Mouse (Mus musculus) liver, adult 2 months (tissue): ENCODE results near the gene Lrch3. TPM values are rescaled to one million over a fixed set of nuclear protein-coding genes. Genes with fewer than 3 reads are reported as not detected.
A peak's percentile ranks its signal among the peaks of the same experiment; 100 is the strongest.

Experiments used
- DNase-seq: peaks from one replicate; pipeline ENCODE4 v3.0.0-alpha.2; 2011; ENCODE audit warnings: low read depth, low spot score; ENCODE audit errors: extremely low read depth
- H3K27ac ChIP-seq: fragments of 200-500 bp; replicated peaks from 2 replicates; pipeline ENCODE4 v1.5.1; 2012; ENCODE audit warnings: low read depth, mild to moderate bottlenecking, control low read depth, inconsistent platforms, low read length; ENCODE audit not compliant: insufficient read depth
- H3K27me3 ChIP-seq: fragments of 200-500 bp; 2 replicates; pipeline ENCODE4 v1.6.1; 2012; ENCODE audit warnings: mild to moderate bottlenecking, moderate library complexity, low read length, inconsistent platforms; ENCODE audit not compliant: control insufficient read depth, insufficient read depth
- H3K36me3 ChIP-seq: fragments of 200-500 bp; 2 replicates; pipeline ENCODE4 v1.6.1; 2012; ENCODE audit warnings: low read length, inconsistent platforms; ENCODE audit not compliant: control insufficient read depth, insufficient read depth
- H3K4me1 ChIP-seq: fragments of 200-500 bp; 2 replicates; pipeline ENCODE4 v1.6.1; 2011; ENCODE audit warnings: low read length; ENCODE audit not compliant: control insufficient read depth, insufficient read depth
- H3K4me3 ChIP-seq: fragments of 200-500 bp; 2 replicates; pipeline ENCODE4 v1.5.1; 2011; ENCODE audit warnings: low read depth, mild to moderate bottlenecking, control low read depth, low read length, moderate library complexity; ENCODE audit not compliant: insufficient read depth
- H3K79me2 ChIP-seq: fragments of 200-500 bp; 2 replicates; pipeline ENCODE4 v1.6.1; 2012; ENCODE audit warnings: inconsistent platforms, mild to moderate bottlenecking, low read length, moderate library complexity; ENCODE audit not compliant: control insufficient read depth, insufficient read depth
- H3K9ac ChIP-seq: fragments of 200-500 bp; 2 replicates; pipeline ENCODE4 v1.6.1; 2012; ENCODE audit warnings: low read depth, mild to moderate bottlenecking, control low read depth, inconsistent platforms, low read length
- CTCF ChIP-seq: fragments of 200-500 bp; IDR thresholded peaks from 2 replicates; pipeline ENCODE4 v1.5.1; 2011; ENCODE audit warnings: low read depth, low read length, control low read depth
- POLR2A ChIP-seq: fragments of 200-500 bp; IDR thresholded peaks from 2 replicates; pipeline ENCODE4 v1.6.1; 2011; ENCODE audit warnings: low read length, control low read depth; ENCODE audit not compliant: insufficient read depth; ENCODE audit errors: extremely low read depth
- whole genome bisulfite sequencing: fragments of 180-500 bp; shearing (Covaris S2); methylation state at CpG from one replicate; pipeline ENCODE4 v1.1.7; 2018; 5-methylcytosine and 5-hydroxymethylcytosine counted together
- polyA plus RNA-seq: library from polyadenylated mRNA; depleted of rRNA; stranded (reverse); fragments of >200 nt; gene quantifications from 2 replicates; pipeline ENCODE4 v1.2.3, GENCODE M21; 2012
- total RNA-seq: library from RNA; depleted of rRNA; stranded (reverse); fragments of >200 nt; gene quantifications from 2 replicates; pipeline ENCODE4 v1.2.3, GENCODE M21; 2014

Gene Lrch3
- total and polyA plus RNA-seq, 2 experiments, result 5.3 to 9.8 TPM

- TF ChIP-seq CTCF (no peak), POLR2A (no peak)
- Histone ChIP-seq H3K27me3 (no peaks in the 10 kb centered on the region), H3K4me1 (0 out of 2 replicates have a peak, but pooled peaks cover 3% of the 10 kb centered on the region), H3K36me3 (no peaks in the 10 kb centered on the region), H3K9ac (no peak overlapping the region), H3K79me2 (peaks cover 16% of the 10 kb centered on the region; the same call in 1 of the 2 replicates), H3K4me3 (no peak overlapping the region), H3K27ac (no peak overlapping the region)
- 84% methylated on average over 5 of the region's 5 CpGs for WGBS
- no peak for DNase-seq
Observed at GRCm38 (mm10) chr16:32942694-32943093, 28.8 kb downstream of the Lrch3 start.

- Histone ChIP-seq H3K4me1 (no peaks in the 10 kb centered on the region), H3K27me3 (no peaks in the 10 kb centered on the region), H3K79me2 (peaks cover 14% of the 10 kb centered on the region; the same call in 1 of the 2 replicates), H3K9ac (no peak overlapping the region), H3K4me3 (no peak overlapping the region), H3K27ac (no peak overlapping the region), H3K36me3 (no peaks in the 10 kb centered on the region)
- WGBS, result 92% methylated on average over 5 of the region's 5 CpGs
- TF ChIP-seq POLR2A, result no peak
- TF ChIP-seq CTCF, result no peak
- no peak for DNase-seq
Observed at GRCm38 (mm10) chr16:32945379-32945778, 31.5 kb downstream of the Lrch3 start.

DNA sequence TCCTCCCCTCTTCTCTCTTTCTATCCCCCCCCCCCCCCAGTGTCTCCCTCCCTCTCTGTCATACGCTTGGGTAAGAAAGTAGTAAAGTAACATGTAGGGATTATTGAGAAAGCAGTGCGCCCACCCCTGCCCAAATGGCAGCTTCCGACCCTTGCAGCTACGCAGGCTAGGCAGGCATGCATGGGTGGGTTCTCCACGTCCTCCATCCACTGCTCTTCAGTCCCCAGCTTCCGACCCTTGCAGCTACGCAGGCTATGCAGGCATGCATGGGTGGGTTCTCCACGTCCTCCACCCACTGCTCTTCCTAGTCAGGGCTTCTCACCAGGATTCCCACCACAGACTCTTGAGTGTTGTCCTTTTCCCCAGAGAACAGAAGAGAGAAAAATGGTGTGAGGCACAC is 34.1 kb downstream of the Lrch3 start:
- Histone ChIP-seq H3K27ac (no peak overlapping the region), H3K9ac (no peak overlapping the region), H3K27me3 (no peaks in the 10 kb centered on the region), H3K36me3 (no peaks in the 10 kb centered on the region; the same call in 1 of the 2 replicates), H3K4me1 (no peaks in the 10 kb centered on the region), H3K79me2 (peaks cover 12% of the 10 kb centered on the region; the same call in 1 of the 2 replicates), H3K4me3 (no peak overlapping the region)
- no peak for DNase-seq
- WGBS, result 91% methylated on average over 8 of the region's 8 CpGs
- TF ChIP-seq POLR2A (no peak), CTCF (no peak)

DNA sequence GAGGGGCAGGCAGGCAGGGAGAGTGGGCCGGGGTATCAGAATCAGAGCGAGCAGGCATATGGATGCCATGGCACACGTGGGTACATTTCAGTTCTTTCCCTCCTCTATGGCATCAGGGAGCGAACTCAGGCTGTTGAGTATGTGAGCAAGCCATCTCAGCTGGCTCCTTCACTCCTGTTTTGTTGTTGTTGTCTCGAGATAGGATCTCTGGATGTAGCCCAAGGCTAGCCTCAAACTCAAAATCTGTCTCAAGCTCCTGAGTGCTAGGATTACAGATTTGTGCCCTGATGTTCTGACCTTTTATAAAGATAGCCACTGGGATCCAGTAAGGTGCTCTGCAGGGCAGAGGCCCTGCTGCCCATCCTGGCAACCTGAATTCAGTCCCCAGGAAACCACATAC is 34.8 kb downstream of the Lrch3 start:
- Histone ChIP-seq H3K36me3 (no peaks in the 10 kb centered on the region; the same call in 1 of the 2 replicates), H3K79me2 (peaks cover 7% of the 10 kb centered on the region; the same call in 1 of the 2 replicates), H3K9ac (no peak overlapping the region), H3K4me1 (no peaks in the 10 kb centered on the region), H3K27me3 (no peaks in the 10 kb centered on the region), H3K27ac (no peak overlapping the region), H3K4me3 (no peak overlapping the region)
- WGBS, result 91% methylated on average over 5 of the region's 5 CpGs
- no peak for DNase-seq
- TF ChIP-seq CTCF (no peak), POLR2A (no peak)

- no peak for DNase-seq
- H3K36me3 ChIP-seq, result no peaks in the 10 kb centered on the region; the same call in 1 of the 2 replicates
- H3K79me2 ChIP-seq, result peaks cover 5% of the 10 kb centered on the region; the same call in 1 of the 2 replicates
- H3K27ac ChIP-seq, result no peak overlapping the region
- TF ChIP-seq POLR2A, result no peak
- TF ChIP-seq CTCF, result no peak
- H3K4me3 ChIP-seq, result no peak overlapping the region
- no peak overlapping the region for H3K9ac ChIP-seq
- H3K27me3 ChIP-seq, result no peaks in the 10 kb centered on the region
- no peaks in the 10 kb centered on the region for H3K4me1 ChIP-seq
Observed at GRCm38 (mm10) chr16:32949281-32949680, 35.4 kb downstream of the Lrch3 start.

- WGBS, result 89% methylated on average over 2 of the region's 2 CpGs
- DNase-seq, result no peak
- peaks cover 3% of the 10 kb centered on the region; the same call in 1 of the 2 replicates for H3K79me2 ChIP-seq
Observed at GRCm38 (mm10) chr16:32951074-32951473, 37.2 kb downstream of the Lrch3 start.

More at GRCm38 (mm10) chr16:32951074-32951473, 37.2 kb downstream of the Lrch3 start:
- Histone ChIP-seq H3K27ac (no peak overlapping the region), H3K36me3 (peaks cover 6% of the 10 kb centered on the region; the same call in 1 of the 2 replicates), H3K27me3 (no peaks in the 10 kb centered on the region), H3K4me3 (no peak overlapping the region), H3K9ac (no peak overlapping the region), H3K4me1 (no peaks in the 10 kb centered on the region)
- TF ChIP-seq CTCF (peak; percentile 54), POLR2A (no peak)
